ENCODE assay signal across 11 mouse cellular contexts in genomic region chr12:8031595-8032358, GRCm38 (mm10). TPM values are rescaled to one million over a fixed set of nuclear protein-coding genes. Genes with fewer than 3 reads are reported as not detected.
DNase-seq lines count a peak whose midpoint lies in the region; ATAC-seq and TF ChIP-seq lines count a peak whose summit lies in the region.
"Had no signal": no experiment of that assay in that cellular context is flagged by ENCODE, and none has a peak within 500 bp of the region (broad histone marks: within the 10 kb centered on the region; RNA-seq: fewer than 3 reads in every experiment).

No protein-coding gene starts in this region.

- intact Hi-C loops in gastrocnemius, postnatal 36 days (cut with DNase I), result no loop called here

- no peak for DNase-seq in kidney, postnatal 14 days
- DNase-seq in gastrocnemius, postnatal 36 days, result no peak
- no peak for DNase-seq in liver, postnatal 0 days
- no peak for DNase-seq in liver, embryonic 11.5 days (ENCODE audit: low spot score)

- WGBS in kidney, embryonic 15.5 days, result 45% methylated on average over 14 of the region's 14 CpGs
- WGBS in forebrain, embryonic 15.5 days, result 9% methylated on average over 14 of the region's 14 CpGs
- 23% methylated on average over 14 of the region's 14 CpGs for WGBS in limb, embryonic 12.5 days
- WGBS in neural tube, embryonic 15.5 days, result 18% methylated on average over 14 of the region's 14 CpGs
- 67% methylated on average over 14 of the region's 14 CpGs for WGBS in liver, postnatal 0 days (ENCODE audit: insufficient replicate concordance)
- 64% methylated on average over 14 of the region's 14 CpGs for WGBS in liver, embryonic 11.5 days

- H3K4me2 ChIP-seq in kidney, embryonic 15.5 days, result no peak overlapping the region
- H3K4me2 ChIP-seq in forebrain, embryonic 15.5 days (replicated peaks), result no peak overlapping the region
- H3K4me2 ChIP-seq in limb, embryonic 12.5 days, result no peak overlapping the region
- H3K4me2 ChIP-seq in neural tube, embryonic 15.5 days, result no peak overlapping the region
- no peak overlapping the region for H3K4me2 ChIP-seq in liver, postnatal 0 days (ENCODE audit: low read depth, low read length)
- no peak overlapping the region for H3K4me2 ChIP-seq in liver, embryonic 11.5 days

- no peaks in the 10 kb centered on the region for H3K27me3 ChIP-seq in kidney, embryonic 15.5 days
- 0 out of 2 replicates have a peak, but pooled peaks cover 2% of the 10 kb centered on the region for H3K27me3 ChIP-seq in forebrain, embryonic 15.5 days
- peaks cover 8% of the 10 kb centered on the region; the same call in 1 of the 2 replicates for H3K27me3 ChIP-seq in limb, embryonic 12.5 days
- H3K27me3 ChIP-seq in neural tube, embryonic 15.5 days (replicated peaks), result peaks cover 38% of the 10 kb centered on the region
- H3K27me3 ChIP-seq in liver, postnatal 0 days (ENCODE audit: insufficient read depth, low read length), result no peaks in the 10 kb centered on the region
- H3K27me3 ChIP-seq in liver, embryonic 11.5 days (replicated peaks; ENCODE audit: control insufficient read depth, insufficient read depth, low read length), result no peaks in the 10 kb centered on the region
- H3K27me3 ChIP-seq: Patski had no signal

- peak; percentile 33; the same call in 1 of the 2 replicates for ATAC-seq in kidney, embryonic 15.5 days (replicated peaks; ENCODE audit: low FRiP score)
- ATAC-seq in forebrain, embryonic 15.5 days (replicated peaks), result peak; percentile 57
- peak; percentile 73; the same call in 1 of the 2 replicates for ATAC-seq in limb, embryonic 12.5 days (ENCODE audit: insufficient number of reproducible peaks, insufficient read depth, low FRiP score, low TSS enrichment, low read depth)
- ATAC-seq in neural tube, embryonic 15.5 days (ENCODE audit: low FRiP score), result peak; percentile 61
- ATAC-seq in liver, postnatal 0 days, result no peak
- ATAC-seq in liver, embryonic 11.5 days (replicated peaks; ENCODE audit: low FRiP score), result no peak
- ATAC-seq: Patski had no signal

- H3K4me1 ChIP-seq in kidney, embryonic 15.5 days, result no peaks in the 10 kb centered on the region
- peaks cover 10% of the 10 kb centered on the region; the same call in 1 of the 2 replicates for H3K4me1 ChIP-seq in forebrain, embryonic 15.5 days
- peaks cover 23% of the 10 kb centered on the region for H3K4me1 ChIP-seq in limb, embryonic 12.5 days (replicated peaks)
- H3K4me1 ChIP-seq in neural tube, embryonic 15.5 days, result no peaks in the 10 kb centered on the region
- H3K4me1 ChIP-seq in liver, postnatal 0 days (ENCODE audit: insufficient read depth), result no peaks in the 10 kb centered on the region
- no peaks in the 10 kb centered on the region for H3K4me1 ChIP-seq in liver, embryonic 11.5 days (replicated peaks; ENCODE audit: control insufficient read depth, insufficient read depth, low read length)

- TF ChIP-seq CTCF in liver, postnatal 0 days (IDR thresholded peaks at IDR 0.05; ENCODE audit: low read depth), result no peak

- no peak for TF ChIP-seq EP300 in liver, postnatal 0 days (IDR thresholded peaks at IDR 0.05; ENCODE audit: low read depth)

- no peaks in the 10 kb centered on the region for H3K36me3 ChIP-seq in kidney, embryonic 15.5 days
- H3K36me3 ChIP-seq in forebrain, embryonic 15.5 days, result no peaks in the 10 kb centered on the region
- no peaks in the 10 kb centered on the region for H3K36me3 ChIP-seq in limb, embryonic 12.5 days
- no peaks in the 10 kb centered on the region for H3K36me3 ChIP-seq in neural tube, embryonic 15.5 days
- H3K36me3 ChIP-seq in liver, postnatal 0 days (replicated peaks; ENCODE audit: insufficient read depth, low read length), result no peaks in the 10 kb centered on the region
- no peaks in the 10 kb centered on the region for H3K36me3 ChIP-seq in liver, embryonic 11.5 days (ENCODE audit: control insufficient read depth, insufficient read depth, low read length)

- no peaks in the 10 kb centered on the region for H3K9me3 ChIP-seq in kidney, embryonic 15.5 days (replicated peaks)
- H3K9me3 ChIP-seq in forebrain, embryonic 15.5 days, result no peaks in the 10 kb centered on the region
- H3K9me3 ChIP-seq in limb, embryonic 12.5 days, result no peaks in the 10 kb centered on the region
- no peaks in the 10 kb centered on the region for H3K9me3 ChIP-seq in neural tube, embryonic 15.5 days (replicated peaks)
- H3K9me3 ChIP-seq in liver, postnatal 0 days (ENCODE audit: low read length), result no peaks in the 10 kb centered on the region
- H3K9me3 ChIP-seq in liver, embryonic 11.5 days (ENCODE audit: control insufficient read depth, low read length), result no peaks in the 10 kb centered on the region

- no peak overlapping the region for H3K27ac ChIP-seq in kidney, embryonic 15.5 days
- no peak overlapping the region for H3K27ac ChIP-seq in forebrain, embryonic 15.5 days (replicated peaks)
- no peak overlapping the region for H3K27ac ChIP-seq in limb, embryonic 12.5 days
- H3K27ac ChIP-seq in neural tube, embryonic 15.5 days (replicated peaks), result no peak overlapping the region
- H3K27ac ChIP-seq in liver, postnatal 0 days (ENCODE audit: low read depth), result no peak overlapping the region
- no peak overlapping the region for H3K27ac ChIP-seq in liver, embryonic 11.5 days (ENCODE audit: low read depth, low read length)
- H3K27ac ChIP-seq: macrophage had no signal

- no peak overlapping the region for H3K4me3 ChIP-seq in kidney, embryonic 15.5 days (replicated peaks)
- H3K4me3 ChIP-seq in forebrain, embryonic 15.5 days, result no peak overlapping the region
- H3K4me3 ChIP-seq in limb, embryonic 12.5 days (replicated peaks), result no peak overlapping the region
- H3K4me3 ChIP-seq in neural tube, embryonic 15.5 days (replicated peaks), result no peak overlapping the region
- H3K4me3 ChIP-seq in liver, postnatal 0 days (ENCODE audit: low read depth, low read length), result no peak overlapping the region
- H3K4me3 ChIP-seq in liver, embryonic 11.5 days (ENCODE audit: low read depth, low read length), result no peak overlapping the region

- H3K9ac ChIP-seq in kidney, embryonic 15.5 days, result no peak overlapping the region
- no peak overlapping the region for H3K9ac ChIP-seq in forebrain, embryonic 15.5 days (replicated peaks)
- no peak overlapping the region for H3K9ac ChIP-seq in limb, embryonic 12.5 days (replicated peaks)
- no peak overlapping the region for H3K9ac ChIP-seq in neural tube, embryonic 15.5 days (replicated peaks)
- no peak overlapping the region for H3K9ac ChIP-seq in liver, postnatal 0 days (replicated peaks)
- no peak overlapping the region for H3K9ac ChIP-seq in liver, embryonic 11.5 days (ENCODE audit: low read depth, low read length)

RNA-seq across cellular contexts. Expression of gene Apob, which starts 54.3 kb away (rescaled TPM):
- 0.67 and 1.8 TPM in 2 replicates for polyA plus RNA-seq in kidney, embryonic 15.5 days (2015; fragmentation: Nextera tagmentation; extraction: Ambion mirVana)
- polyA plus RNA-seq in forebrain, embryonic 15.5 days (2015; fragmentation: Nextera tagmentation; extraction: Ambion mirVana), result 0.05 and 0.06 TPM in 2 replicates
- polyA plus RNA-seq in limb, embryonic 12.5 days (2016; fragmentation: Nextera tagmentation; extraction: Ambion mirVana), result 0.13 TPM in 2 replicates
- 0.05 and 0.51 TPM in 2 replicates for polyA plus RNA-seq in neural tube, embryonic 15.5 days (2015; fragmentation: Nextera tagmentation; extraction: Ambion mirVana)
- total RNA-seq in gastrocnemius, postnatal 36 days (2021), result under 1 TPM in 1 of 2 experiments, not detected in 1; 0.26 TPM
- polyA plus RNA-seq in liver, postnatal 0 days (2015; fragmentation: Nextera tagmentation; extraction: Ambion mirVana), result 178 and 219 TPM in 2 replicates
- 77.7 and 98.5 TPM in 2 replicates for polyA plus RNA-seq in liver, embryonic 11.5 days (2014; fragmentation: Nextera tagmentation; extraction: Ambion mirVana)
- total RNA-seq: heart, postnatal 25 days had no signal
- polyA plus RNA-seq: macrophage had no signal

Comparison
In these comparisons a context has a peak if more than half of its experiments do, and no peak if none do; other contexts are left out.
1. ATAC-seq: peak in kidney, embryonic 15.5 days (single experiment), forebrain, embryonic 15.5 days (single experiment), limb, embryonic 12.5 days (single experiment) and neural tube, embryonic 15.5 days (single experiment); none in liver, postnatal 0 days (single experiment) and liver, embryonic 11.5 days (single experiment).
2. RNA of gene Apob, which starts 54.3 kb away (polyA plus RNA-seq): 178 to 219 TPM in liver, postnatal 0 days and 77.7 to 98.5 TPM in liver, embryonic 11.5 days; 0.67 to 1.8 TPM in kidney, embryonic 15.5 days, 0.13 TPM in limb, embryonic 12.5 days, 0.05 to 0.51 TPM in neural tube, embryonic 15.5 days and 0.05 to 0.06 TPM in forebrain, embryonic 15.5 days; every median in the first group is over 10 times any median in the second.